Mouse (Mus musculus) brain, embryonic 14.5 days (tissue): Measurements from ENCODE around the gene Slc48a1.

Experiments
- CTCF ChIP-seq: fragments of 200-500 bp; IDR thresholded peaks from 2 replicates; pipeline ENCODE4 v1.5.1; 2012; ENCODE audit warnings: inconsistent platforms, mild to moderate bottlenecking, moderate library complexity, borderline replicate concordance; ENCODE audit not compliant: insufficient read depth, insufficient read length; ENCODE audit errors: extremely low read depth
- POLR2A ChIP-seq: fragments of 200-500 bp; IDR thresholded peaks from 2 replicates; pipeline ENCODE4 v1.6.1; 2012; ENCODE audit warnings: mild to moderate bottlenecking, inconsistent platforms, borderline replicate concordance; ENCODE audit not compliant: poor library complexity, insufficient read depth, insufficient read length, severe bottlenecking; ENCODE audit errors: extremely low read depth

DNA sequence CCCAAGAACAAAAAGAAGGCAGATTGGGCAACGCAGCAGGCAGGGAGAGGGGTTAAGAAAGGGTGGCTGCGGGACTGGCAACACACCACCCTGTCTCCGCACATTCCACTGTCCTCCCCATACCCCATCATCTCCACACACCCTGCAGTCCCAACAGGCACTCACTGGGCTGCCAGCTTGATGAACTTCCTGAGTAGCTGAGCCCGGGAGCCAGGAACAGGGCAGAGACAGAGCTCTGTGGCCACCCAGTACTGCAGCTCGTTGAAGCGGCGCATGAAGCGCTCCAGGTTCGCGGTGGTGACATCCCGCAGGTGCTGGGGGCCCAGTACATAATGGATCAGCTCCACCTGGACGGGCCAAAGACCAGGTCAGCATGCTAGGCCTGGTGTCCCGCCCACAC lies 28.5 kb upstream of the Slc48a1 start:
- no peak for TF ChIP-seq CTCF
- no peak for TF ChIP-seq POLR2A
